ENCODE assay signal across 24 mouse cellular contexts in the genomic region with DNA sequence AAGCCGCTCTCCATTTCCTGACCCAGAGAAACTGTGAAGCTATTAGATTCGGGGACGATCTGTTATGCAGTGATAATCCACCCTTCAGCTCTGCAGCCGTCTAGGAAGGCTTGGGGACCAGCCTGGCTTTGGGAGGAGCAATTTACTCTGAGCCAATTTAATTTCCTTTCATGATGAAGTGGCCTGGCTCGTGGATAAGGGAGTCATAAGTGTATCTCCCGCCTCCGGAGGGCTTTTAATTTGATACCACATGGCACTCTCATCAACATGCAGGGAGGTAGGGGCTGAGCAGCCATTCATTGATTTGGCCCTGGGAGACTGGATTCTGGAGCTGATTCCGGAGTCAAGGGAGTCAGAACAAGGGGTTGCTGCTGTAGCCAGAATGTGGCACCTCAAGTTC. TPM values are rescaled to one million over a fixed set of nuclear protein-coding genes. Genes with fewer than 3 reads are reported as not detected.
DNase-seq lines count a peak whose midpoint lies in the region; ATAC-seq and TF ChIP-seq lines count a peak whose summit lies in the region.
"Had no signal": no experiment of that assay in that cellular context is flagged by ENCODE, and none has a peak within 500 bp of the region (broad histone marks: within the 10 kb centered on the region; RNA-seq: fewer than 3 reads in every experiment).

No protein-coding gene starts in this region.

- no peak for DNase-seq in forebrain, embryonic 11.5 days (ENCODE audit: low spot score)
- DNase-seq in midbrain, postnatal 0 days (ENCODE audit: low spot score) = peak; percentile 52
- DNase-seq in heart, adult 2 months = no peak
- no peak for DNase-seq in heart, adult 11 months
- DNase-seq: cerebellum, adult 9-10 months; gastrocnemius, postnatal 25 days; heart, postnatal 14 days; kidney, adult 9 months; kidney, postnatal 4 days; layer of hippocampus, adult 9-11 months; lung, adult 2 months; right cerebral cortex, adult 18-20 months; thymus, postnatal 25 days had no signal

- no peak for TF ChIP-seq EP300 in heart, adult 2 months (IDR thresholded peaks at IDR 0.05; ENCODE audit: insufficient read depth, low read depth, low read length)

- no peaks in the 10 kb centered on the region for H3K36me3 ChIP-seq in forebrain, embryonic 12.5 days (replicated peaks)
- no peaks in the 10 kb centered on the region for H3K36me3 ChIP-seq in forebrain, embryonic 11.5 days (ENCODE audit: control insufficient read depth, insufficient read depth, low read length)
- no peaks in the 10 kb centered on the region for H3K36me3 ChIP-seq in neural tube, embryonic 13.5 days
- no peaks in the 10 kb centered on the region for H3K36me3 ChIP-seq in neural tube, embryonic 15.5 days
- H3K36me3 ChIP-seq in hindbrain, embryonic 16.5 days (ENCODE audit: control insufficient read depth, insufficient read depth, low read length) = no peaks in the 10 kb centered on the region
- no peaks in the 10 kb centered on the region for H3K36me3 ChIP-seq in midbrain, postnatal 0 days (ENCODE audit: insufficient read depth, low read length)
- no peaks in the 10 kb centered on the region for H3K36me3 ChIP-seq in heart, adult 2 months (ENCODE audit: control insufficient read depth, insufficient read depth, low read length)
- H3K36me3 ChIP-seq: embryonic facial prominence, embryonic 13.5 days; heart, embryonic 12.5 days; limb, embryonic 12.5 days; liver, embryonic 12.5 days had no signal

- 36% methylated on average over 8 of the region's 8 CpGs for WGBS in forebrain, embryonic 12.5 days
- 48% methylated on average over 8 of the region's 8 CpGs for WGBS in forebrain, embryonic 11.5 days
- 37% methylated on average over 8 of the region's 8 CpGs for WGBS in neural tube, embryonic 13.5 days
- 25% methylated on average over 8 of the region's 8 CpGs for WGBS in neural tube, embryonic 15.5 days
- 28% methylated on average over 8 of the region's 8 CpGs for WGBS in hindbrain, embryonic 16.5 days
- 34% methylated on average over 8 of the region's 8 CpGs for WGBS in midbrain, postnatal 0 days
- WGBS in heart, adult 2 months = 43% methylated on average over 8 of the region's 8 CpGs

- intact Hi-C loops in heart, adult 2 months (cut with DNase I) = no loop called here

- H3K27ac ChIP-seq in forebrain, embryonic 12.5 days = no peak overlapping the region
- no peak overlapping the region for H3K27ac ChIP-seq in forebrain, embryonic 11.5 days (ENCODE audit: low read depth, low read length)
- H3K27ac ChIP-seq in neural tube, embryonic 13.5 days (replicated peaks) = no peak overlapping the region
- H3K27ac ChIP-seq in neural tube, embryonic 15.5 days (replicated peaks) = no peak overlapping the region
- H3K27ac ChIP-seq in hindbrain, embryonic 16.5 days (ENCODE audit: low read depth, low read length) = no peak overlapping the region
- no peak overlapping the region for H3K27ac ChIP-seq in midbrain, postnatal 0 days (ENCODE audit: low read depth, low read length)
- H3K27ac ChIP-seq in heart, adult 2 months = no peak overlapping the region
- H3K27ac ChIP-seq: embryonic facial prominence, embryonic 13.5 days; limb, embryonic 12.5 days; liver, embryonic 12.5 days had no signal

- TF ChIP-seq CTCF in midbrain, postnatal 0 days (IDR thresholded peaks at IDR 0.05) = no peak
- TF ChIP-seq CTCF in heart, adult 2 months (IDR thresholded peaks at IDR 0.05) = no peak

- H3K27me3 ChIP-seq in forebrain, embryonic 12.5 days = peaks cover 11% of the 10 kb centered on the region; the same call in 1 of the 2 replicates
- no peaks in the 10 kb centered on the region for H3K27me3 ChIP-seq in forebrain, embryonic 11.5 days (ENCODE audit: control insufficient read depth, insufficient read depth, low read length)
- peaks cover 6% of the 10 kb centered on the region; the same call in 1 of the 2 replicates for H3K27me3 ChIP-seq in neural tube, embryonic 13.5 days
- peaks cover 4% of the 10 kb centered on the region; the same call in 1 of the 2 replicates for H3K27me3 ChIP-seq in neural tube, embryonic 15.5 days (replicated peaks)
- no peaks in the 10 kb centered on the region for H3K27me3 ChIP-seq in hindbrain, embryonic 16.5 days (replicated peaks; ENCODE audit: control insufficient read depth, insufficient read depth, low read length)
- no peaks in the 10 kb centered on the region for H3K27me3 ChIP-seq in midbrain, postnatal 0 days (ENCODE audit: insufficient read depth, low read length)
- no peaks in the 10 kb centered on the region for H3K27me3 ChIP-seq in heart, adult 2 months (ENCODE audit: control insufficient read depth, insufficient read depth, low read length)

- no peak overlapping the region for H3K9ac ChIP-seq in forebrain, embryonic 12.5 days
- no peak overlapping the region for H3K9ac ChIP-seq in forebrain, embryonic 11.5 days (ENCODE audit: low read length)
- no peak overlapping the region for H3K9ac ChIP-seq in neural tube, embryonic 13.5 days
- H3K9ac ChIP-seq in neural tube, embryonic 15.5 days (replicated peaks) = no peak overlapping the region
- H3K9ac ChIP-seq in hindbrain, embryonic 16.5 days (ENCODE audit: low read depth, low read length) = no peak overlapping the region
- no peak overlapping the region for H3K9ac ChIP-seq in midbrain, postnatal 0 days (replicated peaks; ENCODE audit: low read length, poor library complexity, severe bottlenecking)
- no peak overlapping the region for H3K9ac ChIP-seq in heart, adult 2 months (ENCODE audit: low read depth, low read length)
- H3K9ac ChIP-seq: embryonic facial prominence, embryonic 13.5 days; heart, embryonic 12.5 days; limb, embryonic 12.5 days; liver, embryonic 12.5 days had no signal

- TF ChIP-seq POLR2A in heart, adult 2 months (IDR thresholded peaks at IDR 0.05; ENCODE audit: insufficient read depth, low read depth, low read length) = no peak

- ATAC-seq in forebrain, embryonic 12.5 days (ENCODE audit: low FRiP score) = peak; percentile 46; the same call in 1 of the 2 replicates
- no peak for ATAC-seq in forebrain, embryonic 11.5 days (replicated peaks; ENCODE audit: low FRiP score)
- peak; percentile 71; the same call in 1 of the 2 replicates for ATAC-seq in neural tube, embryonic 13.5 days (ENCODE audit: low read depth)
- ATAC-seq in neural tube, embryonic 15.5 days (ENCODE audit: low FRiP score) = no peak
- ATAC-seq in hindbrain, embryonic 16.5 days = 0 out of 2 replicates have a peak, but pooled peaks have one; percentile 30
- ATAC-seq in midbrain, postnatal 0 days (ENCODE audit: low FRiP score) = no peak
- ATAC-seq: inflammation-experienced regulatory T-cells, adult 6 months; liver, embryonic 12.5 days had no signal

- H3K4me2 ChIP-seq in forebrain, embryonic 12.5 days = no peak overlapping the region
- no peak overlapping the region for H3K4me2 ChIP-seq in forebrain, embryonic 11.5 days (ENCODE audit: low read depth, low read length, severe bottlenecking)
- no peak overlapping the region for H3K4me2 ChIP-seq in neural tube, embryonic 13.5 days
- no peak overlapping the region for H3K4me2 ChIP-seq in neural tube, embryonic 15.5 days
- no peak overlapping the region for H3K4me2 ChIP-seq in hindbrain, embryonic 16.5 days (ENCODE audit: low read length)
- no peak overlapping the region for H3K4me2 ChIP-seq in midbrain, postnatal 0 days (ENCODE audit: low read depth, low read length, poor library complexity, severe bottlenecking)
- H3K4me2 ChIP-seq: embryonic facial prominence, embryonic 13.5 days; heart, embryonic 12.5 days; limb, embryonic 12.5 days; liver, embryonic 12.5 days had no signal

- no peak overlapping the region for H3K4me3 ChIP-seq in forebrain, embryonic 12.5 days (replicated peaks)
- H3K4me3 ChIP-seq in forebrain, embryonic 11.5 days (ENCODE audit: low read depth, low read length) = no peak overlapping the region
- no peak overlapping the region for H3K4me3 ChIP-seq in neural tube, embryonic 13.5 days
- H3K4me3 ChIP-seq in neural tube, embryonic 15.5 days (replicated peaks) = no peak overlapping the region
- H3K4me3 ChIP-seq in hindbrain, embryonic 16.5 days (ENCODE audit: low read length) = no peak overlapping the region
- H3K4me3 ChIP-seq in midbrain, postnatal 0 days (ENCODE audit: low read depth, low read length) = no peak overlapping the region
- no peak overlapping the region for H3K4me3 ChIP-seq in heart, adult 2 months
- H3K4me3 ChIP-seq: embryonic facial prominence, embryonic 13.5 days; heart, embryonic 12.5 days; limb, embryonic 12.5 days; liver, embryonic 12.5 days; megakaryocyte, embryonic 14.5 days; myocyte had no signal

- no peaks in the 10 kb centered on the region for H3K79me2 ChIP-seq in heart, adult 2 months (replicated peaks; ENCODE audit: control insufficient read depth, insufficient read depth, low read length)

- peaks cover 8% of the 10 kb centered on the region for H3K4me1 ChIP-seq in forebrain, embryonic 12.5 days
- no peaks in the 10 kb centered on the region for H3K4me1 ChIP-seq in forebrain, embryonic 11.5 days (replicated peaks; ENCODE audit: control insufficient read depth, insufficient read depth, low read length)
- peaks cover 8% of the 10 kb centered on the region; the same call in 1 of the 2 replicates for H3K4me1 ChIP-seq in neural tube, embryonic 13.5 days (replicated peaks)
- H3K4me1 ChIP-seq in neural tube, embryonic 15.5 days = peaks cover 13% of the 10 kb centered on the region
- peaks cover 5% of the 10 kb centered on the region; the same call in 1 of the 2 replicates for H3K4me1 ChIP-seq in hindbrain, embryonic 16.5 days (ENCODE audit: control insufficient read depth, insufficient read depth, low read depth, low read length)
- no peaks in the 10 kb centered on the region; the same call in 1 of the 2 replicates for H3K4me1 ChIP-seq in midbrain, postnatal 0 days (ENCODE audit: insufficient read depth, low read length)
- peaks cover 1% of the 10 kb centered on the region; the same call in 1 of the 2 replicates for H3K4me1 ChIP-seq in heart, adult 2 months (ENCODE audit: control insufficient read depth, insufficient read depth, low read length)
- H3K4me1 ChIP-seq: heart, embryonic 12.5 days; liver, embryonic 12.5 days had no signal

- H3K9me3 ChIP-seq in forebrain, embryonic 12.5 days = no peaks in the 10 kb centered on the region
- no peaks in the 10 kb centered on the region for H3K9me3 ChIP-seq in forebrain, embryonic 11.5 days (ENCODE audit: control insufficient read depth, low read length)
- no peaks in the 10 kb centered on the region for H3K9me3 ChIP-seq in neural tube, embryonic 13.5 days
- H3K9me3 ChIP-seq in neural tube, embryonic 15.5 days (replicated peaks) = no peaks in the 10 kb centered on the region
- no peaks in the 10 kb centered on the region for H3K9me3 ChIP-seq in hindbrain, embryonic 16.5 days (ENCODE audit: control insufficient read depth, low read length)
- H3K9me3 ChIP-seq in midbrain, postnatal 0 days (ENCODE audit: low read length) = no peaks in the 10 kb centered on the region
- H3K9me3 ChIP-seq: embryonic facial prominence, embryonic 13.5 days; heart, embryonic 12.5 days; limb, embryonic 12.5 days; liver, embryonic 12.5 days; megakaryocyte, embryonic 14.5 days had no signal

RNA-seq across cellular contexts. Expression of a gene that starts 35.3 kb away (rescaled TPM):
- 20.8 and 22.2 TPM in 2 replicates for polyA plus RNA-seq in forebrain, embryonic 12.5 days (2016; fragmentation: Nextera tagmentation; extraction: Ambion mirVana)
- polyA plus RNA-seq in forebrain, embryonic 11.5 days (2014; fragmentation: Nextera tagmentation; extraction: Ambion mirVana) = 11.3 and 11.4 TPM in 2 replicates
- 17.5 and 19.0 TPM in 2 replicates for polyA plus RNA-seq in neural tube, embryonic 13.5 days (2015; fragmentation: Nextera tagmentation; extraction: Ambion mirVana)
- 18.5 and 19.2 TPM in 2 replicates for polyA plus RNA-seq in neural tube, embryonic 15.5 days (2015; fragmentation: Nextera tagmentation; extraction: Ambion mirVana)
- polyA plus RNA-seq in hindbrain, embryonic 16.5 days (2015; fragmentation: Nextera tagmentation; extraction: Ambion mirVana) = 14.2 and 17.3 TPM in 2 replicates
- total RNA-seq in midbrain, postnatal 0 days (2014; rRNA removed) = 36.0 and 42.1 TPM in 2 replicates
- polyA plus RNA-seq in midbrain, postnatal 0 days (2015; fragmentation: Nextera tagmentation; extraction: Ambion mirVana) = 20.9 and 29.6 TPM in 2 replicates
- total RNA-seq in heart, adult 2 months (2021) = 10 to 100 TPM; 10.7 to 12.6 TPM
- polyA plus RNA-seq in heart, adult 2 months (2012; rRNA removed) = 9.1 and 14.3 TPM in 2 replicates

Comparison
In these comparisons a context has a peak if more than half of its experiments do, and no peak if none do; other contexts are left out.
1. ATAC-seq: peak in forebrain, embryonic 12.5 days (single experiment), neural tube, embryonic 13.5 days (single experiment) and hindbrain, embryonic 16.5 days (single experiment); none in forebrain, embryonic 11.5 days (single experiment), neural tube, embryonic 15.5 days (single experiment) and midbrain, postnatal 0 days (single experiment).